Mouse (Mus musculus): ENCODE results near the gene Pebp1.

The Pebp1 gene

DNA sequence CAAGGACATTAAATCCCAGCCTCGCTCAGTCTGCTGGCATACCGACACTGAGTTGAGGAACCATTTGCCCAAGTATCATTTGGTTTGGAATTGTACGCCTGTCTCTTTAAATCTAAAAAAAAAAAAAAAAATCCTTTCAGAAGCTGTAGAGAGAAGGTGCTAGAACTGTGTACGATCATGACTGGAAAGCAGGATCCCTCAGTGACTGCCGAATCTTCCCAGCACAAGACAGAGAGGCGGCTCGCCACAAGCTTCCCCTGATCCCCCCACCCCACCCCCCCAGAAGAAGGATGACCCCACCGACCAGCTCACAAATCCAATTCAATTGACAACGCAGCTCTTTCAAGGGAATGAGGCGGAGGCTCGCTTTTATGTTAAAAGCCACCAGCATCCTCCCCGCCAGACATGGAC lies 47.1 kb downstream of the Pebp1 start:
- no peak for DNase-seq (ENCODE audit: low read depth)

DNA sequence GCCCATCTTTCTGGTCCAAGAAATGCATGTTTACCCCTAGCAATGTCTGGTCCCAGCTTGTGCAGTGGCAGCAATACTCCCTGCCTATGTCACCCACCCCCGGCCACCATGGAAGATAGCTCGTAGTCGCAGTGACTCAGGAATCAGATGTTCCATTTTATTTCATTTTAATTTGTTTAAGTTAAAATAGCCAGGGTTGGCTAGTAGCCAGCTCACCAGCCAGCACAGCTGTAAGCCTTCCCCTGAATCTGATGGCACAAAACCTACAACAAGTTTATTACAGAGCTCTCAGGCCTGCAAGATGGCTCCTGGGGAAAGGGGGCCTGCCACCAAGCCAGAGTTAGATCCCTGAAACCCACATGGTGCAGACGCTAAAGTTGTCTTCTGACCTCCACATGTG lies 48.3 kb downstream of the Pebp1 start:
- DNase-seq (ENCODE audit: low read depth), result no peak

DNA sequence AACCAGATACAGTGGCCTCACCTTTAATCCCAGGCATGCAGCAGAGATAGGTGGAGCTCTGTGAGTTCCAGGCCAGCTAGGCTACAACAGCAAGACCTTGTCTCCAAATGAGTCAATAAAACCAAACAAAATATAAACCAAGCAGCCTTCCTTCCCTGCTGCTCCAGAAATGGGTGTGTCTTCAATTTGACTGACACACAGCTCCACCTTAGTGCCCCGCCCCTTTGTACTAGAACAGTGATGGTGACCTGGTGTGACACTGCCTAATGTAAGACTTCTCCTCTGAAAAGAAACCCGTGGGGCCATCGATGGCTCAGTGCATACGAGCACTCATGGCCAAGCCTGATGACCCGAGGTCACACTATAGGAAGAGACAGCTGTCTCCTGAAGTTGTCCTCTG lies 50.9 kb downstream of the Pebp1 start:
- no peak for DNase-seq (ENCODE audit: low read depth)
